Mouse (Mus musculus) bone marrow macrophage, adult 2 months (primary cell): ENCODE results near the gene She. TPM values are rescaled to one million over a fixed set of nuclear protein-coding genes. Genes with fewer than 3 reads are reported as not detected.

ENCODE experiments used
- H3K27ac ChIP-seq: 2 replicates; pipeline ENCODE4 v1.5.1; 2012; ENCODE audit warnings: low read depth, low read length; ENCODE audit not compliant: insufficient read depth
- H3K4me1 ChIP-seq: 2 replicates; pipeline ENCODE4 v1.6.1; 2012; ENCODE audit warnings: low read length; ENCODE audit not compliant: control insufficient read depth, insufficient read depth
- H3K4me3 ChIP-seq: 2 replicates; pipeline ENCODE4 v1.5.1; 2012; ENCODE audit warnings: mild to moderate bottlenecking, low read length, moderate library complexity; ENCODE audit not compliant: insufficient read depth
- CTCF ChIP-seq: IDR thresholded peaks from 2 replicates; pipeline ENCODE4 v1.5.1; 2012; ENCODE audit warnings: low read depth, mild to moderate bottlenecking, low read length, moderate library complexity
- POLR2A ChIP-seq: IDR thresholded peaks from 2 replicates; pipeline ENCODE4 v1.6.1; 2012; ENCODE audit warnings: mild to moderate bottlenecking, low read depth, low read length, borderline replicate concordance
- polyA plus RNA-seq: library from polyadenylated mRNA; stranded (reverse); fragments of >200 nt; gene quantifications from 2 replicates; pipeline ENCODE4 v1.2.4, GENCODE M21; 2012; ENCODE audit not compliant: missing spikeins, insufficient read depth, insufficient read length

Gene She
- polyA plus RNA-seq, 1 experiment: not detected

- Histone ChIP-seq H3K27ac (no peak overlapping the region), H3K4me1 (peaks cover 28% of the 10 kb centered on the region), H3K4me3 (no peak overlapping the region)
- TF ChIP-seq CTCF: no peak
- TF ChIP-seq POLR2A: no peak
Observed at GRCm38 (mm10) chr3:89878456-89878855, 47.3 kb downstream of the She start.

DNA sequence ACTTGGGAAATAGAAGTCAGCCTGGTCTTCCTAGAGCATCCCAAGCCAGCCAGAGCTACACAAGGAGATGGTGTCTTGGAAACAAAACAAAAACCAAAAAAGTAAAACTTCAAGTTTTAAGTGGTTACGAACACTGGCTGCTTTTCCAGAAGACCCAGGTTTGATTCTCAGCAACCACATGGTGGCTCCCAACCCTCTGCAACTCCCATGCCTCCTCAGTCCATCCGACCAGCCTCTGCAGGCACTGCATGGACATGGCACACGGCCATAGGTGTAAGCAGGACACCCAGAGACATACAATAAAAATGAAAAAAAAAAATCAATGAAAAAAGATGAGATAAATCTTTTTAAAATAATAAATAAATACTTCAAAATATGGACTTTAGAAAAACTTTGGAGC is 48.2 kb downstream of the She start:
- no peak for TF ChIP-seq CTCF
- TF ChIP-seq POLR2A: no peak

GRCm38 (mm10) chr3:89880036-89880851 is 49.1 kb downstream of the She start:
- peak overlapping the region; percentile 35 for H3K27ac ChIP-seq
- H3K4me3 ChIP-seq: no peak overlapping the region
- peaks cover 37% of the 10 kb centered on the region for H3K4me1 ChIP-seq
- no peak for TF ChIP-seq CTCF
- TF ChIP-seq POLR2A: no peak

More for the DNA sequence above, 48.2 kb downstream of the She start:
- Histone ChIP-seq H3K4me3 (no peak overlapping the region), H3K27ac (no peak overlapping the region), H3K4me1 (peaks cover 37% of the 10 kb centered on the region)

GRCm38 (mm10) chr3:89882556-89883181 is 51.5 kb downstream of the She start:
- Histone ChIP-seq H3K4me3 (no peak overlapping the region), H3K4me1 (peaks cover 31% of the 10 kb centered on the region), H3K27ac (no peak overlapping the region)
- TF ChIP-seq CTCF: no peak
- no peak for TF ChIP-seq POLR2A

GRCm38 (mm10) chr3:89883582-89884041 is 52.4 kb downstream of the She start:
- no peak for TF ChIP-seq POLR2A
- no peak for TF ChIP-seq CTCF
- Histone ChIP-seq H3K27ac (no peak overlapping the region), H3K4me3 (no peak overlapping the region), H3K4me1 (peaks cover 37% of the 10 kb centered on the region)

DNA sequence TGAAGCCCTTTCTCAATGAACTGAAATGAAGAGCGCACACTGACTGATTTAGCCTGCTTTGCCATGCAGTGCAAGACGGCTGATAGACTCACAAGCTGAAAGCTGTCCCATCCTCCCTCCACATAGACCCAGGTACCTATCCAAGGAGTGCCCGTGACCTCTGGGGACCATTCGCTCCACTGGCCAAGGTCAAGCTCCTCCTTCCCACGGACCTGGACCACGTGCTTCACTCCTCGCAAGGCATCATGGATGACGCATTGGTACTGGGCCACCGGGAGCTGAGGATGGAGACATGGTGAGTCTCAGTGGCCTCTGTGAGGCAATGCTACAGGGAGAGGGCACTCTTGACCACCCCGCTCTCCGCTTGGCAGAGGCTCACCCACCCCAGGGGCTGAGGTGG is 54.6 kb downstream of the She start:
- Histone ChIP-seq H3K4me3 (no peak overlapping the region), H3K4me1 (peaks cover 28% of the 10 kb centered on the region)
- TF ChIP-seq CTCF: no peak
- TF ChIP-seq POLR2A: no peak

DNA sequence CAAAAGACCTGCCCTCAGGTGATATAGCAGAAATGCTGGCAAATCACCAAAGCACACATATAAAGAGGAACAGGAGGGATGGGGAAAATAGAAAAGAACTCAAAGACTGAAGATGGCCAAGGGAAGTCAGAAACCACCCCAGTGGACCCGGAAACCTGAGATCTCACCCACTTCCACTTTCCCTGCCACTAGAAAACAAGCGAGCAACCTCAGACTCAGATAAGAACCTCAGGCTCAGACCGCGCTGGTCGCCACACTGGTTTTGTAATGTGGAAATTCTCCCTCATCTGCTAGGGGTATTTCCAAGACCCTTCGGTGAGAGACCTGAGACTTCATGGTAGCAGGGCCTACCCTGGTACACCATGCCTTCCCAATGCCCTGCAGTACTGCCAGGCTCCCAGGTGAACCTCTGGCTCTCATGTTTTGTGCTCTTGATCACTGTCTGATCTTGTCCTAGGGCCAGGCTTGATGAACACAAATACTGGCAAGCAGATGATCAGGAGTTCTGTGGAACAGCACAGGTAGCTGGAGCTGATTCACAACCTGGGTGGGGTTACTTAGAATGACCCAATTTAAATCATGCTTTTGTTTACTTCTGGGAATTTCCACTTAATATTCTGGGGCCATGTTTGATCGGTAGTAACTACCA is 56.5 kb downstream of the She start:
- peaks cover 22% of the 10 kb centered on the region for H3K4me1 ChIP-seq
- TF ChIP-seq POLR2A: no peak
- TF ChIP-seq CTCF: no peak
- no peak overlapping the region for H3K4me3 ChIP-seq
- no peak overlapping the region for H3K27ac ChIP-seq

More for the DNA sequence above, 54.6 kb downstream of the She start:
- no peak overlapping the region for H3K27ac ChIP-seq

- Histone ChIP-seq H3K4me1 (peaks cover 14% of the 10 kb centered on the region), H3K27ac (no peak overlapping the region), H3K4me3 (no peak overlapping the region)
- no peak for TF ChIP-seq POLR2A
- no peak for TF ChIP-seq CTCF
Observed at GRCm38 (mm10) chr3:89889841-89890430, 58.8 kb downstream of the She start.

DNA sequence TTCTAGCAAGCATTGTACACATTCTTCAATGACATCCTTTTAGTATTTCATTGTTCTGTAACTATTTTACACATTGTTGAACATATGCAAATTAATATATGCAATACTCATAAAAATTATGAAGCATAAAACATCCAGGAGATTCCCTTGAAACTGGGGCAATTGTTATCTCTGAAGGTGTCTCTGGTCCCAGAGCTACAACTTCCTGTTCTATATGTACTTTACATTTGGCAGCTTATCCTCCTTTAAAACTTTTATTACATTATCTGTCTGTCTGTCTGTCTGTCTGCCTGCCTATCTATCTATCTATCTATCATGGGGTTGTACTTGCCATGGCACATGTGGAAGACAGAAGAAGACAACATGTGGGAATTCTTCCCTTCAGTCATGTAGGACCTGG is 60.5 kb downstream of the She start:
- peaks cover 21% of the 10 kb centered on the region for H3K4me1 ChIP-seq
- TF ChIP-seq POLR2A (no peak), CTCF (no peak)
- no peak overlapping the region for H3K27ac ChIP-seq
- H3K4me3 ChIP-seq: no peak overlapping the region

- H3K27ac ChIP-seq: no peak overlapping the region
- no peak overlapping the region for H3K4me3 ChIP-seq
- TF ChIP-seq POLR2A (no peak), CTCF (no peak)
- H3K4me1 ChIP-seq: peaks cover 28% of the 10 kb centered on the region
Observed at GRCm38 (mm10) chr3:89892517-89893106, 61.4 kb downstream of the She start.
